Mouse (Mus musculus) olfactory bulb, adult 2 months (tissue): Measurements from ENCODE around the gene Neu3.
A peak's percentile ranks its signal among the peaks of the same experiment; 100 is the strongest.

Source experiments
- CTCF ChIP-seq: fragments of 200-500 bp; IDR thresholded peaks from 2 replicates; pipeline ENCODE4 v1.5.1; 2012; ENCODE audit warnings: low read depth, mild to moderate bottlenecking, low read length, moderate library complexity; ENCODE audit not compliant: insufficient read depth
- POLR2A ChIP-seq: fragments of 200-500 bp; IDR thresholded peaks from 2 replicates; pipeline ENCODE4 v1.6.1; 2012; ENCODE audit warnings: mild to moderate bottlenecking, low read depth, low read length, moderate library complexity; ENCODE audit not compliant: insufficient read depth

DNA sequence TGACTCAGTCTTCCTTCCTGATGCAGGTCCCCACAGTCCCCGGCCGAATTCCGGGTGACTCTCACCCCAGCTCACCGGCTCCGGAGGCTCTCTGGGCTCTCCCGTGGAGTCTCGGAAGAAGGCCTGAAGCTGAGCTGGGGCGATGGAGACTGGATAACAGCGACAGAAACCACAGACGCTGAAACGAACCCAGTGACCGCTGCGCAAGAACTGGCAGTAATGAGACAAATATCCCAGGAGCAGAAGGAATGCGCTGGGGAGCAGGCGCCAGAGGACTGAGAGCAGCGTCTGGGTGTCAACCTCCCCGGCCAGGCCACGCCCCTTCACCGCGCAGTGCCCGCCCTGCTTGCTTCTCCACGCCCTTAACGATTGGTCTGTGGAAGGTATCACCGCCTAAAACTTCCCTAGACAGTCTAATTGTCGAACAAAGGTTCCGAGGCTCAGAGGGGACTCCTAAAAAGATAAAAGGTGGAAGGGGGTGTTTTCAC, at the start of gene Neu3:
- TF ChIP-seq CTCF (no peak), POLR2A (peak; percentile 27; the same call in 1 of the 2 replicates)
